Mouse (Mus musculus): ENCODE measurements at regions not wholly inside any gene's neighbourhood (a gene's known extent, or its start where the extent isn't known, plus 50 kb on each side); places are given as distances from the start of the nearest gene placed in this dataset.

- no peak for DNase-seq (ENCODE audit: low read depth, low spot score)
Observed at GRCm38 (mm10) chr4:9935949-9936348, 938.3 kb upstream of the 2610301B20Rik start.

GRCm38 (mm10) chr4:9951441-9951840, 922.9 kb upstream of the 2610301B20Rik start:
- DNase-seq (ENCODE audit: low read depth, low spot score) = no peak

GRCm38 (mm10) chr4:9974631-9975030, 899.7 kb upstream of the 2610301B20Rik start:
- DNase-seq (ENCODE audit: low read depth, low spot score) = no peak

- DNase-seq (ENCODE audit: low read depth, low spot score) = no peak
Observed at GRCm38 (mm10) chr4:9981354-9982040, 892.8 kb upstream of the 2610301B20Rik start.

- no peak for DNase-seq (ENCODE audit: low read depth, low spot score)
Observed at GRCm38 (mm10) chr4:9982786-9983525, 891.3 kb upstream of the 2610301B20Rik start.

GRCm38 (mm10) chr4:9993871-9994270, 880.4 kb upstream of the 2610301B20Rik start:
- DNase-seq (ENCODE audit: low read depth, low spot score) = no peak

- DNase-seq (ENCODE audit: low read depth, low spot score) = no peak
Observed at GRCm38 (mm10) chr4:9994466-9994865, 879.8 kb upstream of the 2610301B20Rik start.

GRCm38 (mm10) chr4:10030316-10030715, 844.0 kb upstream of the 2610301B20Rik start:
- DNase-seq (ENCODE audit: low read depth, low spot score) = no peak

GRCm38 (mm10) chr4:10031764-10032163, 842.5 kb upstream of the 2610301B20Rik start:
- no peak for DNase-seq (ENCODE audit: low read depth, low spot score)

GRCm38 (mm10) chr4:10035336-10035735, 839.0 kb upstream of the 2610301B20Rik start:
- no peak for DNase-seq (ENCODE audit: low read depth, low spot score)

- no peak for DNase-seq (ENCODE audit: low read depth, low spot score)
Observed at GRCm38 (mm10) chr4:10041301-10042093, 832.8 kb upstream of the 2610301B20Rik start.

- no peak for DNase-seq (ENCODE audit: low read depth, low spot score)
Observed at GRCm38 (mm10) chr4:10048770-10049169, 825.5 kb upstream of the 2610301B20Rik start.

- DNase-seq (ENCODE audit: low read depth, low spot score) = no peak
Observed at GRCm38 (mm10) chr4:10049411-10049810, 824.9 kb upstream of the 2610301B20Rik start.

GRCm38 (mm10) chr4:10051296-10052267, 822.7 kb upstream of the 2610301B20Rik start:
- no peak for DNase-seq (ENCODE audit: low read depth, low spot score)

- no peak for DNase-seq (ENCODE audit: low read depth, low spot score)
Observed at GRCm38 (mm10) chr4:10052869-10053268, 821.4 kb upstream of the 2610301B20Rik start.

GRCm38 (mm10) chr4:10072500-10073106, 801.7 kb upstream of the 2610301B20Rik start:
- no peak for DNase-seq (ENCODE audit: low read depth, low spot score)

- no peak for DNase-seq (ENCODE audit: low read depth, low spot score)
Observed at GRCm38 (mm10) chr4:10079565-10080169, 794.6 kb upstream of the 2610301B20Rik start.

- DNase-seq (ENCODE audit: low read depth, low spot score) = no peak
Observed at GRCm38 (mm10) chr4:10114831-10115230, 759.5 kb upstream of the 2610301B20Rik start.

GRCm38 (mm10) chr4:10117964-10118363, 756.3 kb upstream of the 2610301B20Rik start:
- DNase-seq (ENCODE audit: low read depth, low spot score) = no peak

GRCm38 (mm10) chr4:10124252-10124651, 750.0 kb upstream of the 2610301B20Rik start:
- no peak for DNase-seq (ENCODE audit: low read depth, low spot score)
